Mouse (Mus musculus) CH12.LX (cell line): ENCODE results near the gene Npnt. TPM values are rescaled to one million over a fixed set of nuclear protein-coding genes. Genes with fewer than 3 reads are reported as not detected.

Source experiments
- DNase-seq: peaks from one replicate; pipeline ENCODE4 v3.0.0-alpha.2; 2013; ENCODE audit errors: extremely low read depth
- H3K27ac ChIP-seq: 2 replicates; pipeline ENCODE4 v1.5.1; 2012; ENCODE audit warnings: low read depth, mild to moderate bottlenecking, control low read depth, moderate library complexity; ENCODE audit not compliant: insufficient read depth
- H3K27me3 ChIP-seq: replicated peaks from 2 replicates; pipeline ENCODE3; 2012; ENCODE audit warnings: inconsistent platforms
- H3K36me3 ChIP-seq, 2 experiments: replicated peaks in 1 of 2; 2 replicates each; pipeline versions ENCODE3 to v1.6.1; 2012; ENCODE audit warnings: inconsistent platforms in 1 of 2, low read length in 1 of 2, mild to moderate bottlenecking in 1 of 2, mixed read lengths in 1 of 2, moderate library complexity in 1 of 2; ENCODE audit not compliant: control insufficient read depth in 1 of 2, insufficient read depth in 1 of 2
- H3K4me1 ChIP-seq, 2 experiments: 2 replicates each; pipeline ENCODE4 v1.6.1; 2012; ENCODE audit warnings: inconsistent platforms in 1 of 2, moderate library complexity in 1 of 2; ENCODE audit not compliant: insufficient read depth in 2 of 2, control insufficient read depth in 1 of 2
- H3K4me2 ChIP-seq: 2 replicates; pipeline ENCODE4 v1.6.1; 2012; ENCODE audit warnings: low read depth, mild to moderate bottlenecking, control low read depth; ENCODE audit not compliant: poor library complexity, insufficient read depth, severe bottlenecking
- H3K4me3 ChIP-seq, 3 experiments: fragments of 150-350 bp in 1 of 3; sonication (generic) in 1 of 3; replicated peaks in 1 of 3; 2 replicates each; pipeline versions ENCODE3 to v1.5.1; 2011 to 2012; ENCODE audit warnings: low read depth in 2 of 3, low read length in 2 of 3, mild to moderate bottlenecking in 2 of 3, moderate library complexity in 2 of 3, control low read depth in 1 of 3, improper control_type of control experiment in 1 of 3, inconsistent platforms in 1 of 3, mixed read lengths in 1 of 3; ENCODE audit not compliant: poor library complexity in 1 of 3
- H3K79me2 ChIP-seq: replicated peaks from 2 replicates; pipeline ENCODE4 v1.6.1; 2012; ENCODE audit warnings: mild to moderate bottlenecking, moderate library complexity; ENCODE audit not compliant: control insufficient read depth, poor library complexity, insufficient read depth, severe bottlenecking; ENCODE audit errors: extremely low read depth
- H3K9ac ChIP-seq: 2 replicates; pipeline ENCODE4 v1.6.1; 2012; ENCODE audit warnings: low read depth, mild to moderate bottlenecking, control low read depth, moderate library complexity; ENCODE audit not compliant: insufficient read depth
- H3K9me3 ChIP-seq: replicated peaks from 2 replicates; pipeline ENCODE3; 2012; ENCODE audit warnings: low read length, inconsistent platforms, mixed read lengths
- BHLHE40 ChIP-seq: IDR thresholded peaks from 2 replicates; pipeline ENCODE4 v1.6.1; 2011; ENCODE audit warnings: mild to moderate bottlenecking, low read depth, low read length, improper control_type of control experiment
- CHD1 ChIP-seq: IDR thresholded peaks from 2 replicates; pipeline ENCODE4 v1.6.1; 2012; ENCODE audit warnings: low read depth, low read length, improper control_type of control experiment, inconsistent platforms
- CHD2 ChIP-seq: IDR thresholded peaks from 2 replicates; pipeline ENCODE4 v1.6.1; 2011; ENCODE audit warnings: low read length, improper control_type of control experiment
- ELF1 ChIP-seq: IDR thresholded peaks from 2 replicates; pipeline ENCODE4 v1.6.1; 2014; ENCODE audit warnings: low read depth, mild to moderate bottlenecking, inconsistent platforms, low read length, improper control_type of control experiment
- EP300 ChIP-seq: IDR thresholded peaks from 2 replicates; pipeline ENCODE4 v1.6.1; 2011; ENCODE audit warnings: low read length, improper control_type of control experiment
- ETS1 ChIP-seq: conservative IDR thresholded peaks from 2 replicates; pipeline ENCODE4 v1.6.1; 2012; ENCODE audit warnings: low read depth, mild to moderate bottlenecking, inconsistent platforms, low read length, improper control_type of control experiment, moderate library complexity
- GABPA ChIP-seq: IDR thresholded peaks from 2 replicates; pipeline ENCODE4 v1.6.1; 2012; ENCODE audit warnings: low read depth, low read length, improper control_type of control experiment, inconsistent platforms; ENCODE audit not compliant: insufficient replicate concordance
- KAT2A ChIP-seq: IDR thresholded peaks from 2 replicates; pipeline ENCODE4 v1.6.1; 2012; ENCODE audit warnings: low read length, improper control_type of control experiment, inconsistent platforms; ENCODE audit not compliant: insufficient replicate concordance
- MAX ChIP-seq: IDR thresholded peaks from 2 replicates; pipeline ENCODE4 v1.6.1; 2011; ENCODE audit warnings: low read length, improper control_type of control experiment
- MAZ ChIP-seq: IDR thresholded peaks from 2 replicates; pipeline ENCODE4 v1.6.1; 2012; ENCODE audit warnings: low read depth, mild to moderate bottlenecking, inconsistent platforms, low read length, improper control_type of control experiment, moderate library complexity
- MXI1 ChIP-seq: IDR thresholded peaks from 2 replicates; pipeline ENCODE4 v1.6.1; 2011; ENCODE audit warnings: mild to moderate bottlenecking, low read depth, low read length, improper control_type of control experiment
- NELFE ChIP-seq: IDR thresholded peaks from 2 replicates; pipeline ENCODE4 v1.6.1; 2011; ENCODE audit warnings: low read depth, low read length, improper control_type of control experiment
- NRF1 ChIP-seq: IDR thresholded peaks from 2 replicates; pipeline ENCODE4 v1.6.1; 2014; ENCODE audit warnings: low read depth, mild to moderate bottlenecking, inconsistent platforms, low read length, improper control_type of control experiment, moderate library complexity
- POLR2A ChIP-seq: IDR thresholded peaks from 2 replicates; pipeline ENCODE4 v1.6.1; 2011; ENCODE audit warnings: low read depth, mild to moderate bottlenecking, improper control_type of control experiment, low read length
- POLR2AphosphoS2 ChIP-seq: IDR thresholded peaks from 2 replicates; pipeline ENCODE4 v1.6.1; 2011; ENCODE audit warnings: low read depth, low read length, improper control_type of control experiment
- RAD21 ChIP-seq: IDR thresholded peaks from 2 replicates; pipeline ENCODE4 v1.6.1; 2011; ENCODE audit warnings: low read depth, mild to moderate bottlenecking, low read length, improper control_type of control experiment, moderate library complexity
- SIN3A ChIP-seq: IDR thresholded peaks from 2 replicates; pipeline ENCODE4 v1.6.1; 2012; ENCODE audit warnings: low read length, improper control_type of control experiment, inconsistent platforms
- USF1 ChIP-seq: IDR thresholded peaks from 2 replicates; pipeline ENCODE4 v1.6.1; 2014; ENCODE audit warnings: low read depth, mild to moderate bottlenecking, inconsistent platforms, low read length, improper control_type of control experiment
- ZC3H11A ChIP-seq: IDR thresholded peaks from 2 replicates; pipeline ENCODE4 v1.6.1; 2012; ENCODE audit warnings: low read depth, mild to moderate bottlenecking, inconsistent platforms, low read length, improper control_type of control experiment
- ZKSCAN1 ChIP-seq: IDR thresholded peaks from 2 replicates; pipeline ENCODE4 v1.6.1; 2012; ENCODE audit warnings: low read depth, inconsistent platforms, low read length, improper control_type of control experiment, borderline replicate concordance
- ZNF384 ChIP-seq: IDR thresholded peaks from 2 replicates; pipeline ENCODE4 v1.6.1; 2012; ENCODE audit warnings: low read depth, low read length, improper control_type of control experiment, inconsistent platforms
- dilution Hi-C: fragments of 300-500 bp; cut with MboI; formaldehyde crosslinking; loops from 2 replicates; pipeline ENCODE4 v1.14.3; 2020; ENCODE audit warnings: low sequenced_read_pairs; ENCODE audit not compliant: extremely low pct_unique_long_range_greater_than_20kb, extremely low pct_ligation_motif_present
- in situ Hi-C: fragments of 300-500 bp; cut with MboI; formaldehyde crosslinking; loops from 3 replicates; pipeline ENCODE4 v1.14.3; 2019; ENCODE audit warnings: low sequenced_read_pairs, low pct_ligation_motif_present, low pct_unique_long_range_greater_than_20kb, mixed read lengths
- polyA plus RNA-seq: library from polyadenylated mRNA; unstranded; fragments of >175 nt; gene quantifications from 2 replicates; pipeline ENCODE4 v1.2.1, GENCODE M21; 2012; ENCODE audit warnings: low read depth; ENCODE audit not compliant: insufficient read length
- total RNA-seq, 2 experiments: library from RNA; depleted of rRNA; stranded (reverse); fragments of 300-350 nt in 1 of 2; fragments of >200 nt in 1 of 2; gene quantifications; 2 replicates each; pipeline ENCODE4 v1.2.3; 2012 to 2014

The Npnt gene
- total and polyA plus RNA-seq, 3 experiments: 0.08 to 1.0 (median 0.20) TPM

DNA sequence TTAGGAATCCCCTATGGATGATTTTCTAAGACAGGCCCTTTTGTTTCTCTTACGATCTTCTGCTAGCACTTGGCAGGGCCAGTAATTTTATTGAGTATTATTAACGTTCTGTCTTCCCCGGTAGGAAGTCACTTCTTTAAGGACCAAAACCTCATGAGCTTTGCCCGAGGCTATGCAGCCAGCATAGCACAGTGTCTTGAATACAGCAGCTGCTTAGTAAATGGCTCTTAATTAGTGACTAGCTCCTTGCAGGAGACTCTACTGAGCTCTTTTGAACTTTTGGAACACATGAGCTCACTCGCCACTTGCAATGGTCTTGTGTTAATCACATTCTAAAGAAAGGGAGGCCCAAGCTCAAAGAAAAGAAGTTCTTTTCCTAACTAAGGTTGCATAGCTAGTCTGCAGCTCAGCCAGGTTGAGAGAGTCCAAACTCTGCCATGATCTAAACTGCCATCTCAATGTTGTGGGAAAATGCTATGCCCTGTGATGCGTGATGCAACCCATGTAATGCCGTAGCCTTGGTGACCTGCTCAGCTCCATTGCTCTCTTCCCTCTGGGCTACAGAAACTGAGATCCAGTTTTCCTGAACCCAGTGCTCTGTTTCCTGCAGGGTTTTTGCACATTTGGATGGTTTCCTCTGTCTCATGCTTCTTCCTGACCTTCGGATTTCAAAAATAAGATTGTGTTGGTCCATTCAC lies 42.4 kb downstream of the Npnt start:
- Histone ChIP-seq H3K9me3 (no peaks in the 10 kb centered on the region), H3K4me3 (no peak overlapping the region), H3K27ac (no peak overlapping the region), H3K79me2 (no peaks in the 10 kb centered on the region), H3K9ac (no peak overlapping the region), H3K4me1 (no peaks in the 10 kb centered on the region), H3K4me2 (no peak overlapping the region), H3K36me3 (no peaks in the 10 kb centered on the region), H3K27me3 (no peaks in the 10 kb centered on the region)
- TF ChIP-seq POLR2AphosphoS2: no peak
- TF ChIP-seq EP300: no peak
- no peak for TF ChIP-seq NRF1
- no peak for TF ChIP-seq ZC3H11A
- dilution Hi-C loops: no loop called here
- in situ Hi-C loops: no loop called here
- no peak for DNase-seq

DNA sequence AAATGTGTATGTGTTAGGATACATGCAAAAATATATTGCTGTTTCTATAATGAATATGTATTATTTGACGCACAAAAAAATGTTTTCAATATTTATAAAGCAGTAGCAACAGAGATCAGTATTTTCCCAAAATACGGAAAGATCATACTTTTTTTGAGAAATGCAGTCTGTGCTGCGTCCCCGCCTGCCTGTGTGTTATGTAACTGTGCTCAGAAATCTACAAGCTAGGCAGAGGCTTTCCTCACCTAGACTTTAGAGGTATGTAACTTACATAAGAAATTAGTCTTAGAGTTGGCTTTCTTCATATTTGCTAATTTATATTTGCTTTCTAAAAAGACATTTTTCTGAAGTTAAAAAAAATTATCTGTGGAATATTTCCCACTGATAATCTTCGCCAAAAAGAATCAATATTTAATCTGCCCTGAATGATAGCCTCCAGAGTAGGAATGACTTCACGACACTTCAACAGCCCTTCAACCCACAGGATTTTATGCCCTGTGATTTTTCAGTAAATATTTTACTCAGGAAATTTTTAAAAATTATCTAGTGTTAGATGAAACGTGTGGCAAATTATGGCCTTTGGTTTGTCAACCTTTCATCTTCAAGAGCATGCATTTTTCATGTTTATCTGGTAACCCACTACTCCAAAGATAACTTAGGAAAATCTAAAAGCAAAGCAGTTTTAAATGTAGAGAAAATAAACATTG lies 44.7 kb downstream of the Npnt start:
- Histone ChIP-seq H3K4me2 (no peak overlapping the region), H3K4me3 (no peak overlapping the region), H3K79me2 (no peaks in the 10 kb centered on the region), H3K9ac (no peak overlapping the region), H3K27me3 (no peaks in the 10 kb centered on the region), H3K27ac (no peak overlapping the region), H3K36me3 (no peaks in the 10 kb centered on the region), H3K4me1 (no peaks in the 10 kb centered on the region), H3K9me3 (no peaks in the 10 kb centered on the region)
- dilution Hi-C loops (no loop called here), in situ Hi-C loops (no loop called here)
- DNase-seq: no peak
- TF ChIP-seq POLR2A (no peak), NELFE (no peak), POLR2AphosphoS2 (no peak), MAX (no peak), ZKSCAN1 (no peak), GABPA (no peak), ELF1 (no peak), MXI1 (no peak), CHD2 (no peak), CHD1 (no peak), BHLHE40 (no peak), KAT2A (no peak), ZNF384 (no peak), ETS1 (no peak), RAD21 (no peak), SIN3A (no peak), MAZ (no peak), USF1 (no peak)
